Mouse (Mus musculus): ENCODE data around the gene Pthlh. TPM values are rescaled to one million over a fixed set of nuclear protein-coding genes. Genes with fewer than 3 reads are reported as not detected.
A peak's percentile ranks its signal among the peaks of the same experiment; 100 is the strongest.
"Not testable (repeated sequence)": the region's sequence is repeated elsewhere in the genome, so short reads cannot be mapped to it uniquely, and the experiment has no call there.

Pthlh gene
- total RNA-seq (2014; rRNA removed) = 0.85 and 2.5 TPM in 2 replicates
- polyA plus RNA-seq (2015; fragmentation: Nextera tagmentation; extraction: Ambion mirVana) = 2.3 TPM in 2 replicates

GRCm38 (mm10) chr6:147263587-147264565 lies at the start of gene Pthlh:
TSS of gene Pthlh (minus strand) at chr6:147264183.
- Histone ChIP-seq H3K36me3 (ENCODE audit: insufficient read depth, low read length) (no peaks in the 10 kb centered on the region), H3K9ac (replicated peaks; ENCODE audit: low read length, poor library complexity, severe bottlenecking) (peak within 1 kb of the TSS; percentile 29; the same call in 1 of the 2 replicates), H3K27me3 (ENCODE audit: insufficient read depth, low read length) (peaks cover 46% of the 10 kb centered on the region), H3K4me3 (ENCODE audit: low read depth, low read length) (peak within 1 kb of the TSS; percentile 45), H3K9me3 (ENCODE audit: low read length) (no peaks in the 10 kb centered on the region), H3K27ac (ENCODE audit: low read depth, low read length) (no peak within 1 kb of the TSS), H3K4me1 (ENCODE audit: insufficient read depth, low read length) (peaks cover 7% of the 10 kb centered on the region; the same call in 1 of the 2 replicates), H3K4me2 (ENCODE audit: low read depth, low read length, poor library complexity, severe bottlenecking) (peak within 1 kb of the TSS; percentile 88)
- 1% methylated on average over 56 of the region's 68 CpGs for WGBS
- peak; percentile 44 for TF ChIP-seq CTCF (IDR thresholded peaks at IDR 0.05)
- DNase-seq (ENCODE audit: low spot score) (no peak), ATAC-seq (ENCODE audit: low FRiP score) (peak; percentile 64; the same call in 1 of the 2 replicates)

- Histone ChIP-seq H3K9me3 (ENCODE audit: low read length) (no peaks in the 10 kb centered on the region), H3K27ac (ENCODE audit: low read depth, low read length) (no peak overlapping the region), H3K4me2 (ENCODE audit: low read depth, low read length, poor library complexity, severe bottlenecking) (no peak overlapping the region), H3K9ac (replicated peaks; ENCODE audit: low read length, poor library complexity, severe bottlenecking) (no peak overlapping the region), H3K4me3 (ENCODE audit: low read depth, low read length) (no peak overlapping the region), H3K27me3 (ENCODE audit: insufficient read depth, low read length) (no peaks in the 10 kb centered on the region), H3K4me1 (ENCODE audit: insufficient read depth, low read length) (no peaks in the 10 kb centered on the region), H3K36me3 (ENCODE audit: insufficient read depth, low read length) (no peaks in the 10 kb centered on the region)
- ATAC-seq (ENCODE audit: low FRiP score) = no peak
- no peak for TF ChIP-seq CTCF (IDR thresholded peaks at IDR 0.05)
- no peak for DNase-seq (ENCODE audit: low spot score)
These were observed 49.3 kb upstream of the Pthlh start for GRCm38 (mm10) chr6:147313331-147313730.

- Histone ChIP-seq H3K4me3 (ENCODE audit: low read depth, low read length) (no peak overlapping the region), H3K4me2 (ENCODE audit: low read depth, low read length, poor library complexity, severe bottlenecking) (no peak overlapping the region), H3K36me3 (ENCODE audit: insufficient read depth, low read length) (no peaks in the 10 kb centered on the region), H3K9me3 (ENCODE audit: low read length) (no peaks in the 10 kb centered on the region), H3K9ac (replicated peaks; ENCODE audit: low read length, poor library complexity, severe bottlenecking) (no peak overlapping the region), H3K4me1 (ENCODE audit: insufficient read depth, low read length) (no peaks in the 10 kb centered on the region), H3K27me3 (ENCODE audit: insufficient read depth, low read length) (no peaks in the 10 kb centered on the region), H3K27ac (ENCODE audit: low read depth, low read length) (no peak overlapping the region)
- no peak for ATAC-seq (ENCODE audit: low FRiP score)
- TF ChIP-seq CTCF (IDR thresholded peaks at IDR 0.05) = no peak
- no peak for DNase-seq (ENCODE audit: low spot score)
- 84% methylated on average over 7 of the region's 7 CpGs for WGBS
These were observed 46.5 kb upstream of the Pthlh start for GRCm38 (mm10) chr6:147310435-147310978.

GRCm38 (mm10) chr6:147310035-147310434 lies 46.1 kb upstream of the Pthlh start:
- no peak overlapping the region for H3K4me2 ChIP-seq (ENCODE audit: low read depth, low read length, poor library complexity, severe bottlenecking)
- H3K4me3 ChIP-seq (ENCODE audit: low read depth, low read length) = no peak overlapping the region
- no peaks in the 10 kb centered on the region for H3K27me3 ChIP-seq (ENCODE audit: insufficient read depth, low read length)
- ATAC-seq (ENCODE audit: low FRiP score) (no peak), DNase-seq (ENCODE audit: low spot score) (peak; percentile 56)
- H3K9ac ChIP-seq (replicated peaks; ENCODE audit: low read length, poor library complexity, severe bottlenecking) = no peak overlapping the region
- H3K36me3 ChIP-seq (ENCODE audit: insufficient read depth, low read length) = no peaks in the 10 kb centered on the region
- TF ChIP-seq CTCF (IDR thresholded peaks at IDR 0.05) = no peak
- H3K9me3 ChIP-seq (ENCODE audit: low read length) = no peaks in the 10 kb centered on the region
- H3K27ac ChIP-seq (ENCODE audit: low read depth, low read length) = no peak overlapping the region
- 79% methylated on average over 4 of the region's 4 CpGs for WGBS
- no peaks in the 10 kb centered on the region for H3K4me1 ChIP-seq (ENCODE audit: insufficient read depth, low read length)

- ATAC-seq (ENCODE audit: low FRiP score); H3K9ac ChIP-seq (replicated peaks; ENCODE audit: low read length, poor library complexity, severe bottlenecking); H3K36me3 ChIP-seq (ENCODE audit: insufficient read depth, low read length); H3K27me3 ChIP-seq (ENCODE audit: insufficient read depth, low read length); DNase-seq (ENCODE audit: low spot score); H3K4me1 ChIP-seq (ENCODE audit: insufficient read depth, low read length); H3K9me3 ChIP-seq (ENCODE audit: low read length); H3K4me3 ChIP-seq (ENCODE audit: low read depth, low read length); H3K4me2 ChIP-seq (ENCODE audit: low read depth, low read length, poor library complexity, severe bottlenecking); H3K27ac ChIP-seq (ENCODE audit: low read depth, low read length): not testable (repeated sequence)
- 71% methylated on average over 4 of the region's 9 CpGs for WGBS
These were observed 40.3 kb upstream of the Pthlh start for GRCm38 (mm10) chr6:147304236-147304635.

GRCm38 (mm10) chr6:147299607-147300006 lies 35.6 kb upstream of the Pthlh start:
- no peaks in the 10 kb centered on the region for H3K4me1 ChIP-seq (ENCODE audit: insufficient read depth, low read length)
- H3K4me3 ChIP-seq (ENCODE audit: low read depth, low read length) = no peak overlapping the region
- no peaks in the 10 kb centered on the region for H3K27me3 ChIP-seq (ENCODE audit: insufficient read depth, low read length)
- H3K9me3 ChIP-seq (ENCODE audit: low read length) = no peaks in the 10 kb centered on the region
- no peak for TF ChIP-seq CTCF (IDR thresholded peaks at IDR 0.05)
- DNase-seq (ENCODE audit: low spot score) = no peak
- 85% methylated on average over 5 of the region's 5 CpGs for WGBS
- H3K27ac ChIP-seq (ENCODE audit: low read depth, low read length) = no peak overlapping the region
- no peak overlapping the region for H3K9ac ChIP-seq (replicated peaks; ENCODE audit: low read length, poor library complexity, severe bottlenecking)
- ATAC-seq (ENCODE audit: low FRiP score) = no peak
- H3K36me3 ChIP-seq (ENCODE audit: insufficient read depth, low read length) = no peaks in the 10 kb centered on the region
- H3K4me2 ChIP-seq (ENCODE audit: low read depth, low read length, poor library complexity, severe bottlenecking) = no peak overlapping the region
